In genomic region chr8:20550054-20550778, GRCm38 (mm10) we compare ENCODE assay signal across 8 mouse cellular contexts.
DNase-seq lines count a peak whose midpoint lies in the region; ATAC-seq and TF ChIP-seq lines count a peak whose summit lies in the region.
"Not testable (repeated sequence)": the region's sequence is repeated elsewhere in the genome, so short reads cannot be mapped to it uniquely, and the experiment has no call there.

No protein-coding gene starts in this region.

- not testable (repeated sequence) for H3K36me3 ChIP-seq in hindbrain, embryonic 14.5 days (replicated peaks; ENCODE audit: control insufficient read depth, insufficient read depth); lung, postnatal 0 days (ENCODE audit: insufficient read depth, low read length)

- not testable (repeated sequence) for H3K27me3 ChIP-seq in hindbrain, embryonic 14.5 days (ENCODE audit: control insufficient read depth, insufficient read depth, low read length); lung, postnatal 0 days (replicated peaks; ENCODE audit: insufficient read depth, low read length)

- WGBS in hindbrain, embryonic 14.5 days: 12% methylated on average over 61 of the region's 64 CpGs
- WGBS in lung, postnatal 0 days: 7% methylated on average over 55 of the region's 64 CpGs

- H3K4me3 ChIP-seq in hindbrain, embryonic 14.5 days (replicated peaks; ENCODE audit: low read length): peak overlapping the region; percentile 51
- H3K4me3 ChIP-seq in lung, postnatal 0 days (ENCODE audit: low read depth, low read length): peak overlapping the region; percentile 62

- peak overlapping the region; percentile 83 for H3K9ac ChIP-seq in hindbrain, embryonic 14.5 days
- H3K9ac ChIP-seq in lung, postnatal 0 days (replicated peaks; ENCODE audit: low read depth): peak overlapping the region; percentile 78

- H3K4me1 ChIP-seq in hindbrain, embryonic 14.5 days (replicated peaks; ENCODE audit: control insufficient read depth, insufficient read depth, low read length); lung, postnatal 0 days (ENCODE audit: insufficient read depth, low read depth, low read length): not testable (repeated sequence)

- ATAC-seq in hindbrain, embryonic 14.5 days (ENCODE audit: low FRiP score): peak; percentile 100
- ATAC-seq in lung, postnatal 0 days: peak; percentile 100

- H3K27ac ChIP-seq in hindbrain, embryonic 14.5 days: peak overlapping the region; percentile 79
- H3K27ac ChIP-seq in lung, postnatal 0 days (ENCODE audit: low read length): peak overlapping the region; percentile 76; the same call in 1 of the 2 replicates

- peak overlapping the region; percentile 49 for H3K4me2 ChIP-seq in hindbrain, embryonic 14.5 days (replicated peaks)
- peak overlapping the region; percentile 63 for H3K4me2 ChIP-seq in lung, postnatal 0 days (replicated peaks; ENCODE audit: low read depth, low read length)

- TF ChIP-seq CTCF in lung, postnatal 0 days (IDR thresholded peaks at IDR 0.05): peak; percentile 62

- DNase-seq in Muller cell, postnatal 12 days (ENCODE audit: inconsistent ontology term): peak; percentile 50
- DNase-seq in cerebellum, postnatal 25 days: peak; percentile 84 to 98
- peak; percentile 94 for DNase-seq in gastrocnemius, adult 18-20 months (ENCODE audit: low spot score)
- peak; percentile 20 for DNase-seq in hindbrain, embryonic 14.5 days (ENCODE audit: low spot score)
- DNase-seq in layer of hippocampus, postnatal 25 days (ENCODE audit: extremely low spot score in 1 of 2, low spot score in 1 of 2): peak; percentile 62 to 100
- DNase-seq in lung, postnatal 0 days (ENCODE audit: low spot score): not testable (repeated sequence)
- peak; percentile 96 for DNase-seq in ovary, postnatal 14 days (ENCODE audit: low spot score)
- DNase-seq in thymus, postnatal 14 days: peak; percentile 86

- not testable (repeated sequence) for H3K9me3 ChIP-seq in hindbrain, embryonic 14.5 days (ENCODE audit: control insufficient read depth, low read length); lung, postnatal 0 days (ENCODE audit: low read length)

- not testable (repeated sequence) for TF ChIP-seq EP300 in lung, postnatal 0 days (IDR thresholded peaks at IDR 0.05)
